Mouse (Mus musculus): ENCODE data around the gene Bcr. TPM values are rescaled to one million over a fixed set of nuclear protein-coding genes. Genes with fewer than 3 reads are reported as not detected.

The Bcr gene
- polyA plus RNA-seq, 1 experiment from 2014 or later = 16.5 TPM

DNA sequence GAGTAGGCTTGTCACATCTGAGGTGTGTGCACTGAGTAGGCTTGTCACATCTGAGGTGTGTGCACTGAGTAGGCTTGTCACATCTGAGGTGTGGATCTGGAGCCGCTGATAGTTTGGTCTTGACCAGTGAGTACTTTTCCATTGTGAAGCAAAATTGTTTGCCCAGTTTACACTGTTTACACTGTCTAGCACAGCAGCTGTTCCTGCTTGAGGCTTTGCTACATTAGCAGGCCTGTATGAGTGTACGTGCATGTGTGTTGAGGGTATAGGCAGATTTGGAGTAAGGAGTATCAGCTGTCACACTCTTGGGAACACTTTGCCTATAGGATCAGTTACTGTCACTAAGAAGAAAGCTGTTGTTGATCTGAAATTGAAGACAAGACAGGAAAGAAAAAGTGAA is 173.1 kb downstream of the Bcr start:
- ATAC-seq (ENCODE audit: low FRiP score, low read depth) = no peak
- no peak overlapping the region for H3K9ac ChIP-seq
- H3K27me3 ChIP-seq = no peaks in the 10 kb centered on the region
- H3K9me3 ChIP-seq = no peaks in the 10 kb centered on the region
- H3K4me3 ChIP-seq = no peak overlapping the region
- 81% methylated on average over 2 of the region's 2 CpGs for WGBS
- H3K36me3 ChIP-seq = peaks cover 15% of the 10 kb centered on the region
- no peak overlapping the region for H3K4me2 ChIP-seq
- 0 out of 2 replicates have a peak, but pooled peaks cover 3% of the 10 kb centered on the region for H3K4me1 ChIP-seq (replicated peaks)
- H3K27ac ChIP-seq (replicated peaks) = no peak overlapping the region

Other genes starting within 250 kb of the Bcr start
- 76.3 and 85.5 TPM in 2 replicates for gene Gnaz, start 93.4 kb upstream of the Bcr start, polyA plus RNA-seq (2015; fragmentation: Nextera tagmentation; extraction: Ambion mirVana)
- 0.24 and 0.45 TPM in 2 replicates for gene Rsph14, start 28.0 kb upstream of the Bcr start, polyA plus RNA-seq (2015; fragmentation: Nextera tagmentation; extraction: Ambion mirVana)
- gene Rab36, start 23.5 kb upstream of the Bcr start, polyA plus RNA-seq (2015; fragmentation: Nextera tagmentation; extraction: Ambion mirVana) = 17.3 and 21.7 TPM in 2 replicates
- gene Specc1l, start 151.5 kb downstream of the Bcr start, polyA plus RNA-seq (2015; fragmentation: Nextera tagmentation; extraction: Ambion mirVana) = 30.5 and 30.8 TPM in 2 replicates